Mouse (Mus musculus): ENCODE data around the gene Defb19.

Gene Defb19

DNA sequence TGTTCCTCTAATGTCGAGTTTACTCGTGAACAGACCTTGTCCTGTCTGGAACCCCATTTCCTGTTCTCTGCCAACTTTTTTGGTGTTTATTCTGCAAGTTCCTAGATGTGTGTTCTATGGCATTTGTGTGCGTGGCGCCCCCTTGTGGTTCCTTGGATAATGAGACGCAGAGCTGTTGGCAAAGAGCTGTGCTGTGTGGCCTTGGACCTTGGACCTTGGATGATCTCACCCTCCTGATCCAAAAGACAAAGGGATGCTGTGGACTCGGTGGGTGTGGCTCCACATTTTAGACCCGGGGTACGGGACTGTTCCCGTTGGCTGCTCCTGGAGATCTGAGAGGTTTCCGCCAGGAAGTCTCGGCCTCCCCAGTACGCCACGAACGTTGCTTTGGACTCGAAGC is 23.9 kb upstream of the Defb19 start, which contains the start of gene Defb36:
Gene Defb36 (plus strand): TSS at position 271 of the 400 bp plus-strand sequence.
- no peak for TF ChIP-seq GATA4 (IDR thresholded peaks at IDR 0.05; ENCODE audit: insufficient replicate concordance, low read length)

- TF ChIP-seq GATA4 (IDR thresholded peaks at IDR 0.05; ENCODE audit: insufficient replicate concordance, low read length): no peak
Measured at GRCm38 (mm10) chr2:152601275-152601960, 21.3 kb upstream of the Defb19 start.

DNA sequence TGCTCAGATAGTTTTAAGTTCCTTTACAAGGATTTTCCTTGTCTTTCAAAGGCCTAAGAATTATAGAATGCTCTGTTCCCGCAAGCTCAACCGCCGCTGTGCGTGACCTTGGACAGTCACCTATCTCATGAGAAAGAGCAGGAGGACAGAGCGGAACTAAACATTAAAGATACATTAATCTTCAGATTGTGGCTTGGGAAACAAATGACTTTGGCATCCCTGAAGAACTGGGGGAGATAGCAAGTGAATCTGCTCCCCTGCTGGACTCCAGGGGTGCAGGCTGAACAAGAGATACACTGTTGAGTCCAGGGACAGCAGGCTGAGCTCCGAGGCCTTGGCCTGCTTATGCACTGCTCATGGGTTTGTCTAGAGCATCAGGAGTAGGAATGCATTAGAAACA is 20.0 kb upstream of the Defb19 start:
- no peak for TF ChIP-seq GATA4 (IDR thresholded peaks at IDR 0.05; ENCODE audit: insufficient replicate concordance, low read length)

- TF ChIP-seq GATA4 (IDR thresholded peaks at IDR 0.05; ENCODE audit: insufficient replicate concordance, low read length): no peak
Measured at GRCm38 (mm10) chr2:152599299-152599698, 19.2 kb upstream of the Defb19 start, which contains the start of gene Defb45. Gene Defb45, minus strand, starts transcription at chr2:152599399.

- TF ChIP-seq GATA4 (IDR thresholded peaks at IDR 0.05; ENCODE audit: insufficient replicate concordance, low read length): no peak
Measured at GRCm38 (mm10) chr2:152589021-152589420, 8.9 kb upstream of the Defb19 start.

GRCm38 (mm10) chr2:152588450-152588849 is 8.3 kb upstream of the Defb19 start:
- no peak for TF ChIP-seq GATA4 (IDR thresholded peaks at IDR 0.05; ENCODE audit: insufficient replicate concordance, low read length)

GRCm38 (mm10) chr2:152586926-152587560 is 6.9 kb upstream of the Defb19 start:
- TF ChIP-seq GATA4 (IDR thresholded peaks at IDR 0.05; ENCODE audit: insufficient replicate concordance, low read length): no peak

DNA sequence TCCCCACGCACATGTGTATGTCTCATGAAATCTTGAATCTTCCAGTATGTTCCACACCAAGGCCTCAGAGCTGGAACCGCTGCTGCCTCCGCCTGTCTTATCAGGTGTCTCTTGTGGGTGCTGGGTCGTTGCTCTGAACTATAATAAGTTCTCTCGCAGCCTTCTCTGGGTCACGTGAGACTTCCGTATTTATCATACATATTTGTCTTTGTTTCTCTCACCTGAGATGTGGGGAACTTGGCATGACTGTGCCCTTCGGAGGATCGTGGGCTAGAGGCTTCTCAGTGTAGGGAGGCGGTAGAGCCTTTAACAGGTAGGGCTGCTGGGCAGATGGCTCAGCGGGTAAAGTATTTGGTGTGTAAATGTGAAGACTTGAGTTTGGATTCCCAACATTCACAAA is 500 bp upstream of the Defb19 start:
- TF ChIP-seq GATA4 (IDR thresholded peaks at IDR 0.05; ENCODE audit: insufficient replicate concordance, low read length): no peak

DNA sequence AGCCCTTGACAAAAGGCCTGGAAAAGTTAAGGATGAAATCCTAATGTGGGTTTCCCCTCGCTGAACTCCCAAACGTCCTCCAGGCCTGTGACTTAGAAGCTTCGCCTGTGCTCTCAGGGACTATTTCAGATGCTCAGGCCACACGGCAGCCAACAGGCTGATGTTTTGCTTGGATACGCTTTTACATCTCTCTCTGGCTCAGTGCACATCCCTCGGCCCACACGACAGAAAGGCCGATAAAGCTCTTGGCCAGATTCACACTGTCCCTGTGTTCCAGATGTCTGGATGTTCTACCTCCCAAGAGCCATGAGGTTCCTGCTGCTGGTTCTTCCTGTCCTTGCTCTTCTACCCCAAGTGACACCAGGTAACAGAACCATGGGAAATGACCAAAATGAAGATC is 6.6 kb downstream of the Defb19 start:
- TF ChIP-seq GATA4 (IDR thresholded peaks at IDR 0.05; ENCODE audit: insufficient replicate concordance, low read length): no peak

GRCm38 (mm10) chr2:152572114-152572794 is 7.9 kb downstream of the Defb19 start, which contains the start of gene Defb21:
Gene Defb21, plus strand, starts transcription at chr2:152572744.
- TF ChIP-seq GATA4 (IDR thresholded peaks at IDR 0.05; ENCODE audit: insufficient replicate concordance, low read length): no peak

- no peak for TF ChIP-seq GATA4 (IDR thresholded peaks at IDR 0.05; ENCODE audit: insufficient replicate concordance, low read length)
Measured at GRCm38 (mm10) chr2:152570313-152570712, 9.8 kb downstream of the Defb19 start.

DNA sequence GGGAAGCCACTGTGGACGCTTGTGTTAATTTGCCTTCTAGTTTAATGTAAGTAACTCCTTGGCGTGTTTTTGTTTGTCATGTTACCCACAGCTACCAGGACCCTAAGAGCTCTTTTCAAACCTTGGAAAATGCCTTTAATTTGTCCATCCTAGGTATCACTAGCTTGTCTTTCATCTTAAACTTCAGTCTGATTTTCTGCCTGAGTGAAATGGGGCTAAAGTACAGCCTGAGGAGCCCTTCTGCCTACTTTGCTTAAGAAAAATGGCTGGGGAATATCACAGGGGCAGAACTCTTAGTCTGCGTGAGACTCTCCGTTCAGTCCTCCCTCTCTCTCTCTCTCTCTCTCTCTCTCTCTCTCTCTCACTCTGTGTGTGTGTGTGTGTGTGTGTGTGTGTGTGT is 10.2 kb downstream of the Defb19 start:
- TF ChIP-seq GATA4 (IDR thresholded peaks at IDR 0.05; ENCODE audit: insufficient replicate concordance, low read length): no peak

GRCm38 (mm10) chr2:152569038-152569437 is 11.1 kb downstream of the Defb19 start, which contains the start of gene Gm17416:
Gene Gm17416, plus strand, starts transcription at chr2:152569338.
- no peak for TF ChIP-seq GATA4 (IDR thresholded peaks at IDR 0.05; ENCODE audit: insufficient replicate concordance, low read length)

- TF ChIP-seq GATA4 (IDR thresholded peaks at IDR 0.05; ENCODE audit: insufficient replicate concordance, low read length): no peak
Measured at GRCm38 (mm10) chr2:152556655-152557054, 23.5 kb downstream of the Defb19 start.

- TF ChIP-seq GATA4 (IDR thresholded peaks at IDR 0.05; ENCODE audit: insufficient replicate concordance, low read length): no peak
Measured at GRCm38 (mm10) chr2:152553774-152554423, 26.2 kb downstream of the Defb19 start.
